Mouse (Mus musculus): ENCODE data around the gene Tmem200b. TPM values are rescaled to one million over a fixed set of nuclear protein-coding genes. Genes with fewer than 3 reads are reported as not detected.

Gene Tmem200b
- polyA plus RNA-seq (2014; fragmentation: Illumina TruSeq; extraction: RNeasy Lipid Tissue Mini Kit (QIAGEN cat#74804)): not detected

DNA sequence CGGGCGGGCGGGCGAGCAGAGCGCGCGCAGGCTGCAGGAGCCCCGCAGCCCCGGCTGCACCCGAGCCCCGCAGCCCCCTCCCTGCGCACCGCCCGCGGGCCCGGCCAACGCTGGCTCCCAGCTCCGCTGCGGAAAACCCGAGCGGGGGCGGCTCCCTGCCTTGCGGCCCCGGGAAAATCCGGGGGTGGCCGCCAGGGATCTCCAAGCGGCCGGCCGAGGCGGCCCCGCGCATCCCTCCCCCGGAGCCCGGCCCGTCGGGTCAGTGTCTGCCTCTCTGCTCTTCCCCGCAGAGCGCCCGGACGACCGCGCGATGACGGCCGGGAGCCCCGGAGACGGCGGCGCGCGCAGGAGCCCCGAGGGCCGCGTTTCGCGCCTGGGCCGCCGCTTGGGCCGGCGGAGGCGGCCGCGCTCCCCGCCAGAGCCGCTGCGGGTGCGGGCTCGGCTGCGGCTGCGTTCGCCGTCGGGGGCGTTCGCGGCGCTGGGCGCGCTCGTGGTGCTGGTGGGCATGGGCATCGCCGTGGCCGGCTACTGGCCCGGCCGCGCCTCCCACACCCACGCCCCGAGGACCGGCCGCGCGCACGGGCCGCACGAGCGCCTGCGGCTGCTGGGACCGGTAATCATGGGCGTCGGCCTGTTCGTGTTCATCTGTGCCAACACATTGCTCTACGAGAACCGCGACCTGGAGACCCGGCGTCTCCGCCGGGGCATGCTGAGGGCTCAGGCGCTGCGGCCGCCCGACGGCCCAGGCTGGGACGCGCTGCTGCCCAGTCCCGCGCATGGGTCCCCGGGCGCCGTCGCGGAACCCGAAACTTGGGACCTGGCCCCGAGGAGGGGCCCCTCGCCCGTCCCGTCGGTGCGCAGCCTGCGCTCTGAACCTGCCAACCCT is at the start of gene Tmem200b:
Tmem200b (plus strand) TSS at position 311 of the 886 bp plus-strand sequence.

DNA sequence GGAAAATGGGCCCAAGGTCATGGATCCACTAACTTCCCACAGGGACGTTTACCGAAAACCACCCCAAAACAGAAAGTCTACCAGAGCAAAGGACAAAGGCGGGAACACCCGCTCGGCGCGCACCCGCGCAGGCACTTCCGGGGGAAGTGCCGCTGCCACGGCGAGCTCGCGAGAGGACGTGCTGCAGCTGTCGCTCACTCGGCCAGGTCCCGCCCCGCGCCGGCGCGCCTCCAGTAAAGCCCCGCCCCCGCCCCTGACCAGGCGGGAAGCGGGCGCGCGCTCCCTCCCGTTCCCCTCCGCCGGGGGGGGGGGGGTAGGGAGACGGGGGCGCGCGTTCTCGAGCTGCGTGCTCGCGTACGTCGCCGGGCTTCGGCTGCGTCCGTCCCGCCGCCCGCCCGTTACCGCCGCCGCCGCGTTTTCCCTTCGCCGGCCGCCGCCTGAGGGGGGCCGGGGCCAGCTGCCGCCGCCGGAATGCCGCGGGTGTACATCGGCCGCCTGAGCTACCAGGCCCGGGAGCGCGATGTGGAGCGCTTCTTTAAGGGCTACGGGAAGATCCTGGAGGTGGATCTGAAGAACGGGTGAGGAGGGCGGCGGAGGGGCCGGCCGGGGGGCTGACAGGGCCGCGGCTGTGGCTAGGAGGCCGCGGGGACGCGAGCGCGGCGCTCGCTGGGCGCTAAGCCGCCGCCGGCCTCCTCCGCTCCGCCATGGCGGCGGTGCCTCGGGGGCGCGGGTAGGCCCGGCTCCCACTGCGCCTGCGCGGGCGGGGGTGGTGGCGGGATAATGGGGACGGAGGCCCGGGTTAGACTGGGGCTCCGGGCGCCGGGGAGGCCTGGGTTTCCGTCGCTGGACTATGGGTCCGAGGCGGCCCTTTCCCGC is 48.0 kb upstream of the Tmem200b start, which contains the start of gene Srsf4:
Srsf4 (plus strand) TSS at position 325 of the 876 bp plus-strand sequence.

Other genes starting within 250 kb of the Tmem200b start
- 3.4 TPM for gene Ptpru, start 83.5 kb upstream of the Tmem200b start, polyA plus RNA-seq (2014; fragmentation: Illumina TruSeq; extraction: RNeasy Lipid Tissue Mini Kit (QIAGEN cat#74804))
- gene Mecr, start 78.3 kb upstream of the Tmem200b start, polyA plus RNA-seq (2014; fragmentation: Illumina TruSeq; extraction: RNeasy Lipid Tissue Mini Kit (QIAGEN cat#74804)): 3.1 TPM
- gene Srsf4, start 48.2 kb upstream of the Tmem200b start, polyA plus RNA-seq (2014; fragmentation: Illumina TruSeq; extraction: RNeasy Lipid Tissue Mini Kit (QIAGEN cat#74804)): 19.7 TPM
- gene Gm10300, start 152.9 kb downstream of the Tmem200b start, polyA plus RNA-seq (2014; fragmentation: Illumina TruSeq; extraction: RNeasy Lipid Tissue Mini Kit (QIAGEN cat#74804)): not detected
- gene Epb41, start 153.6 kb downstream of the Tmem200b start, polyA plus RNA-seq (2014; fragmentation: Illumina TruSeq; extraction: RNeasy Lipid Tissue Mini Kit (QIAGEN cat#74804)): 28.6 TPM
- gene Oprd1, start 222.7 kb downstream of the Tmem200b start, polyA plus RNA-seq (2014; fragmentation: Illumina TruSeq; extraction: RNeasy Lipid Tissue Mini Kit (QIAGEN cat#74804)): not detected